Mouse (Mus musculus) c-Kit-positive CD71-positive TER-119-positive erythroid progenitor cells, embryonic 14.5 days (primary cell): ENCODE results near the gene Tm9sf4.
A peak's percentile ranks its signal among the peaks of the same experiment; 100 is the strongest.

ENCODE experiments used
- DNase-seq: peaks from one replicate; pipeline ENCODE4 v3.0.0-alpha.2; 2013; ENCODE audit warnings: low spot score

Tm9sf4 gene

DNA sequence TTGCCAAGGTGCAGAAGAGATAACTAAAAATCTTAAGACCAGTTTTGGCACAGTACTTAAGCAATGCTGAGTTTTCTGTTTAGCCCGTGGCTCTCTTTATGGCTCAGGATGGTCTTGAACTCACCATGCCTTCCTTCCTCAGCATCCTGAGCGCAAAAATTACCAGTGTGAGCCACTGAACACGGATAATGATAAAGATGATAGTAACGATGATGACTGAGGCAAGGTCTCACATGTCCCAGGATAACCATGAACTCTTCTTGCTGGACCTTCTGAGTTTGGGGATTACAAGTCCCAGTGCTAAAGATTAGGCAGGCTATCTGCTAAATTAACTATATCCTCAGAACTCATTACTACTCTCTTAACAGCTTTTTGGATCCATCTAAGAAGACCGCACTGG, 970 bp upstream of the Tm9sf4 start:
- no peak for DNase-seq

GRCm38 (mm10) chr2:153161684-153162080, 579 bp downstream of the Tm9sf4 start:
- DNase-seq, result no peak

GRCm38 (mm10) chr2:153167136-153167535, 6.0 kb downstream of the Tm9sf4 start:
- no peak for DNase-seq

- no peak for DNase-seq
Measured at GRCm38 (mm10) chr2:153168134-153168820, 7.2 kb downstream of the Tm9sf4 start.

- DNase-seq, result no peak
Measured at GRCm38 (mm10) chr2:153170490-153171224, 9.6 kb downstream of the Tm9sf4 start.

GRCm38 (mm10) chr2:153171966-153172365, 10.9 kb downstream of the Tm9sf4 start:
- no peak for DNase-seq

GRCm38 (mm10) chr2:153175995-153176570, 15.0 kb downstream of the Tm9sf4 start:
- DNase-seq, result no peak

GRCm38 (mm10) chr2:153177188-153177587, 16.1 kb downstream of the Tm9sf4 start:
- DNase-seq, result no peak

DNA sequence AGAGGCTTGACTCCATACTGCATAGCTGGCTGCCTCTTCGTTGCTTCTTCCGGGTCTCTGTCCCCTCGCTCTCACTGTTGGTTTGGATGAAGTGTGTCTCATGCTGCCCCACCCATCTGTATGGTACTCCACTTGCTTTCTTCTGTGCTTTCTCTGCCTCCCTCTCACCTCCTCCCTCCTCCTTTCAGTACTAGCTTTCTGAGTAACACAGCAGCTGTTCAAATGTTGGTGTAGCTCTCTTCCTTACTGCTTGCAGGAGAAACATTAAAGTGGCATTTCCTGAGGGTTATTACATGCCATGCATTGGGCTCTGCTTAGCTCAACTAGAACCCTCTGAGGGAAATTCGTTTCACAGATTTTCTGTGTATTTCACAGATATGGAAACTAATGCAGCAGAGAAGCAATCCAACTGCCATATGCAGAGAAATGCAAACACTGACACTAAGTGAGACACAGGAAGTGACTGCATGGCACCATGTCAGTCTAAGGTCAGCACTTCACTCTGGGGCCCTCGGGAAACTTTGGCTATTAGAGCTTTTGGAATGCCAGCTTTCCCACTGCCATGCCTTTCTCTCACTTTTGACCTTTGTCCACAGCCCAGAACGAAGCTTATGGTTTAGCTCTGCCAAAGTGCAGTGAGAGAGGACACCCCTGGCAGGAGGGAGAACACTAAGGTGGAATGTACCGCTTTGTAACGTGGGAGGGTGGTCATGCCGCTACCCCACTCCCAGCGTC, 18.2 kb downstream of the Tm9sf4 start:
- no peak for DNase-seq

DNA sequence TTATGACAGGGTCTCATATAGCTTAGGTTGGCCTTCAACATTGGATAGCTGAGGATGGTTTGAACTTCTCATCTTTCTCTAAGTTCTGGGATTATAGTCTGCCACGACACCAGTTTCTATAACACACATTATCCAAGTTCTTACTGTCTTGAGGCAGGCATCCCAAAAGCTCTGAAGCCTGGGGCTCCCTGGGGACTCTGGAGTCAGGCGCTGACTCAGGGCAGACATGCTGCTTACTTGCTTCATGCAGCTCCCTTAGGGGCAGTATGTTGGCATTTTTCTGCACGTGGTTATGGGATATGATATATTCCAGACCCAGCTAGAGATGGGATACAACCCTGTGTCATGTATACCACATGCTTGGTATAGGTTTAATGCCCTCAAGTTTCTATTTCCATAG, 18.9 kb downstream of the Tm9sf4 start:
- DNase-seq, result no peak

- DNase-seq, result peak; percentile 51
Measured at GRCm38 (mm10) chr2:153186176-153186591, 25.1 kb downstream of the Tm9sf4 start.

- no peak for DNase-seq
Measured at GRCm38 (mm10) chr2:153187848-153188247, 26.7 kb downstream of the Tm9sf4 start.

DNA sequence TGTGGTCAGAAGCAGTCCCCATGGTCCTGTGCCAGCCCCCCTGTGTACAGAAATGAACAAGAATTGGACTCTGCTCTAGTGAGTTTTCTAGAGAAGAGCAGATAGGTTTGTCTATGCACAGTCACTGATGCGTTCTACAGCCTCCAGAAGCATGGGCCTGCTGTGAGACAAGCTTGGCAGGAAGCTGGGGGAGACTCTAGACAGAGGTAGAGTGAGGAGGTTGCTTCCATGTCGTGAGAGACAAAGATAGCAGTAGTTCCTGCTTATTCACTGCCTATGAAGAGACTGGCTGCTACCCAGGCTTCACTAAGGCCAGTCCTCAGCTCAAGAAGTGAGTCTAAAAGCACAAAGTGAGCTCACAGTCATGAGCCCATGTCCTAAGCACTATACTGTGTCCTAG, 30.1 kb downstream of the Tm9sf4 start:
- no peak for DNase-seq

DNA sequence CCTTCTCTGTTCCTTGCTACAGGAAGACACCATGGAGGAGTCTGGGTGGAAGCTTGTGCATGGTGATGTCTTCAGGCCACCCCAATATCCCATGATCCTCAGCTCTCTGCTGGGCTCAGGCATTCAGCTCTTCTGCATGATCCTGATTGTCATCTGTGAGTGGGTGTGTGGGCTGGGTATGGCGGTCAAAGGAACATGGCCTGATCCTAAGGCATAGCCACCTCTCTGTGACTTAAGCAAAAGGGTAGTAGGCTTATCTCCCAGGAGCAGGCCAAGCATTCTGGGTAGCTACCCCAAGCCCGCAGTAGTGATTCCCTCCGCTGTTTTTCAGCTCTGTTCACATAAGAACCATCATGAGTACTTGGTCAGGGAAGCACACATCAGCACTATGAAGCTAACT, 33.2 kb downstream of the Tm9sf4 start:
- DNase-seq, result peak; percentile 31

DNA sequence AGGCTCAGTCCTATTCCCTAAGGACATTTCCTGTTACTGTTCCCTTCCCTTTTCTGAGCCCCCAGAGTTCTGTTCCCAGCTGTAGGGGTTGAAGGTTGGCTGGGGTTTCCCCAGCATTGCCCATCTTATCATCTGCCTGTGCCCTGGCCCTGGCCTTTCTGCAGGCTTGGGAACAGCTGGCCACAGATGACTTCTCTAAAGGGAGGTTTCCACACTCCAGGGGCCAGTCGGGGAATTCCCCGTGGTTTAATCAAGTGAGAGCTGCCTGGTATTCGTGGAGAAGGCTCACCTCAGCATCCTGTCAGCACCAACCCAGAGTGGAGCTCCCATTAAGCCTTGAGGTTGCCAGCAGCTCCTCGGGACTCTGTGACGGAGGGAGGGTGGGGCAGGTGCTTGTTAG, 37.4 kb downstream of the Tm9sf4 start:
- DNase-seq, result no peak

GRCm38 (mm10) chr2:153199114-153199513, 38.0 kb downstream of the Tm9sf4 start:
- DNase-seq, result no peak

DNA sequence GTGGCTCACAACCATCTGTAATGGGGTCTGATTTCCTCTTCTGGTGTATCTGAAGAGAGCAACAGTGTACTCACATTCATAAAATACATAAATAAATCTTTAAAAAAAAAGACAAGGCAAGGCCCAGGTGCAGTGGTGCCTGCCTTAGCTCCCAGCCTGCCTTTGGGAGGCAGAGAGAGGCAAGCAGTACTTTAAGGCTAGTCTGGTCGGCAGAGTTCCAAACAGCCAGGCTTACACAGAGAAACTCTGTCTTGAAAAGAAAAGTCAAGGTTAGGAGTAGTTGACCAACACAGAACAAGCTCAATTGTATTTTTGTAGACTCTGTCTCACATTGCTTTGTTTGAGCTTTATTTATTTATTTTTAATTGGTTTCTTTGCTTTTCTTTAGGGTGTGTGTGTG, 41.7 kb downstream of the Tm9sf4 start:
- no peak for DNase-seq

DNA sequence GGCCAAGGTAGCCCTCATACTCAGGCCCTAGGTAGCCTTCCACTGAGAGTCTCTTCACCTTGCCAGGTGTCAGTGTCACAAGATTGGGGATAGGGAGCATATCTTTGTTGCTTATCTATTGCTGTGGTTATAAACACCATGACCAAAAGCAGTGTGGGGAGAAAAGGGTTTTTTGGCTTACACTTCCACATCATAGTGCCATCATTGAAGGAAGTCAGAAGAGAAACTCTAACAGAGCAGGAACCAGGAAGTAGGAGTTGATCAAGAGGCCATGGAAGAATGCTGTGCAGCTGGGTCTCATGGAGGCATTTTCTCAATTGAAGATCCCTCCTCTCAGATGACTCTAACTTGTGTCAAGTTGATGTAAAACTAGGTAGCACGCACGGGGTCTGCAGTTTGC, 47.0 kb downstream of the Tm9sf4 start:
- no peak for DNase-seq

GRCm38 (mm10) chr2:153209286-153209685, 48.2 kb downstream of the Tm9sf4 start:
- DNase-seq, result no peak

- no peak for DNase-seq
Measured at GRCm38 (mm10) chr2:153211451-153211850, 50.3 kb downstream of the Tm9sf4 start.

GRCm38 (mm10) chr2:153213351-153213750, 52.2 kb downstream of the Tm9sf4 start:
- no peak for DNase-seq

GRCm38 (mm10) chr2:153214771-153215259, 53.7 kb downstream of the Tm9sf4 start:
- no peak for DNase-seq
